ENCODE assay signal across 21 mouse cellular contexts in the genomic region with DNA sequence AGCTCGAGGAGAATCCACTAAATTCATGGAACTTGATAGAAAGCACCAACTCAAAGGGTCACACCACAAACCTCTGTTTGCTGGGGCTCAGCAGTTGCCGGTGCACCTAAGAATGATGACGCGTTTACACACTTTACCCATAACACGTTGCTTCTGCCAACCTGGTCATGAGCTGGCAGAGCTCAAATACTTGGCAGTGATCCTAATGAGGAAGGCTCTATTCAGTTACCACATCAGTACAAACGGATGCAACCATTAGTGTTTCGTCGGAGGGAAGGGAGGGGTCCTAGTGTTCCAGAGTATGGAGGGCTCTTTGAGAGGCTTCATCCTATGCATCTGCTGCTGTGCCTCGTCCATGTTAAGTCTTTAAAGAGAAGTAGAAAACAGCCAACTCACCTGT. TPM values are rescaled to one million over a fixed set of nuclear protein-coding genes. Genes with fewer than 3 reads are reported as not detected.
DNase-seq lines count a peak whose midpoint lies in the region; ATAC-seq and TF ChIP-seq lines count a peak whose summit lies in the region.
"Had no signal": no experiment of that assay in that cellular context is flagged by ENCODE, and none has a peak within 500 bp of the region (broad histone marks: within the 10 kb centered on the region; RNA-seq: fewer than 3 reads in every experiment).

No protein-coding gene starts in this region.

- no peak for TF ChIP-seq CTCF in bone marrow macrophage, adult 2 months (IDR thresholded peaks at IDR 0.05; ENCODE audit: low read depth, low read length)
- TF ChIP-seq CTCF in brain, embryonic 14.5 days (IDR thresholded peaks at IDR 0.05; ENCODE audit: borderline replicate concordance, extremely low read depth, insufficient read depth, insufficient read length), result no peak

- peaks cover 5% of the 10 kb centered on the region; the same call in 1 of the 2 replicates for H3K4me1 ChIP-seq in forebrain, embryonic 14.5 days (ENCODE audit: control insufficient read depth, insufficient read depth, low read length)
- peaks cover 10% of the 10 kb centered on the region for H3K4me1 ChIP-seq in forebrain, embryonic 16.5 days (replicated peaks; ENCODE audit: control insufficient read depth, insufficient read depth, low read length)
- peaks cover 34% of the 10 kb centered on the region for H3K4me1 ChIP-seq in bone marrow macrophage, adult 2 months (ENCODE audit: control insufficient read depth, insufficient read depth, low read length)

- H3K4me3 ChIP-seq in forebrain, embryonic 14.5 days (ENCODE audit: low read depth, low read length), result no peak overlapping the region
- no peak overlapping the region for H3K4me3 ChIP-seq in forebrain, embryonic 16.5 days (replicated peaks; ENCODE audit: low read length)
- no peak overlapping the region for H3K4me3 ChIP-seq in bone marrow macrophage, adult 2 months (ENCODE audit: insufficient read depth, low read length)
- H3K4me3 ChIP-seq: embryonic facial prominence, embryonic 13.5 days; embryonic facial prominence, embryonic 15.5 days; erythroblast, embryonic 14.5 days; forebrain, embryonic 10.5 days; forebrain, embryonic 13.5 days had no signal

- no peak overlapping the region for H3K4me2 ChIP-seq in forebrain, embryonic 14.5 days (ENCODE audit: low read length)
- no peak overlapping the region for H3K4me2 ChIP-seq in forebrain, embryonic 16.5 days (ENCODE audit: low read length)
- H3K4me2 ChIP-seq: embryonic facial prominence, embryonic 13.5 days; embryonic facial prominence, embryonic 15.5 days; forebrain, embryonic 13.5 days had no signal

- WGBS in forebrain, embryonic 14.5 days, result 45% methylated on average over 9 of the region's 9 CpGs
- 37% methylated on average over 9 of the region's 9 CpGs for WGBS in forebrain, embryonic 16.5 days

- DNase-seq in forebrain, embryonic 14.5 days (ENCODE audit: low spot score), result peak; percentile 46
- DNase-seq in brain, embryonic 14.5 days (ENCODE audit: low read depth), result peak; percentile 54
- DNase-seq in frontal cortex, postnatal 36 days (ENCODE audit: low spot score in 2 of 2), result no peak
- DNase-seq in heart, postnatal 4 days, result no peak
- DNase-seq: adrenal gland, adult 2 months; adrenal gland, postnatal 10 days; adrenal gland, postnatal 25 days; cerebellum, adult 11 months; cerebellum, adult 18-20 months; cerebellum, adult 8-10 months; cerebellum, adult 9-11 months; cerebellum, postnatal 14 days; cerebellum, postnatal 36 days; embryo, embryonic 11 days had no signal

- no peaks in the 10 kb centered on the region for H3K27me3 ChIP-seq in forebrain, embryonic 14.5 days (replicated peaks; ENCODE audit: control insufficient read depth, insufficient read depth, low read length)
- no peaks in the 10 kb centered on the region for H3K27me3 ChIP-seq in forebrain, embryonic 16.5 days (replicated peaks; ENCODE audit: control insufficient read depth, insufficient read depth, low read length)
- H3K27me3 ChIP-seq: embryonic facial prominence, embryonic 15.5 days had no signal

- no peaks in the 10 kb centered on the region for H3K36me3 ChIP-seq in forebrain, embryonic 14.5 days (ENCODE audit: control insufficient read depth, insufficient read depth, low read length)
- no peaks in the 10 kb centered on the region for H3K36me3 ChIP-seq in forebrain, embryonic 16.5 days (ENCODE audit: control insufficient read depth, insufficient read depth)
- H3K36me3 ChIP-seq: embryonic facial prominence, embryonic 13.5 days; embryonic facial prominence, embryonic 15.5 days; forebrain, embryonic 10.5 days had no signal

- no peak for ATAC-seq in forebrain, embryonic 14.5 days
- ATAC-seq in forebrain, embryonic 16.5 days, result no peak
- ATAC-seq: forebrain, embryonic 13.5 days had no signal

- no peaks in the 10 kb centered on the region for H3K9me3 ChIP-seq in forebrain, embryonic 14.5 days (replicated peaks; ENCODE audit: control insufficient read depth, low read length)
- H3K9me3 ChIP-seq in forebrain, embryonic 16.5 days (ENCODE audit: control insufficient read depth, low read length), result no peaks in the 10 kb centered on the region
- H3K9me3 ChIP-seq: embryonic facial prominence, embryonic 13.5 days; embryonic facial prominence, embryonic 15.5 days; forebrain, embryonic 10.5 days; forebrain, embryonic 13.5 days had no signal

- H3K9ac ChIP-seq in forebrain, embryonic 14.5 days (ENCODE audit: low read length), result no peak overlapping the region
- no peak overlapping the region for H3K9ac ChIP-seq in forebrain, embryonic 16.5 days (replicated peaks; ENCODE audit: low read depth, low read length)
- H3K9ac ChIP-seq: embryonic facial prominence, embryonic 13.5 days; embryonic facial prominence, embryonic 15.5 days; forebrain, embryonic 13.5 days had no signal

- H3K27ac ChIP-seq in forebrain, embryonic 14.5 days (ENCODE audit: low read depth, low read length), result no peak overlapping the region
- H3K27ac ChIP-seq in forebrain, embryonic 16.5 days (ENCODE audit: low read length), result no peak overlapping the region
- H3K27ac ChIP-seq in bone marrow macrophage, adult 2 months (ENCODE audit: insufficient read depth, low read depth, low read length), result peak overlapping the region; percentile 94; the same call in 1 of the 2 replicates
- H3K27ac ChIP-seq: embryonic facial prominence, embryonic 13.5 days; embryonic facial prominence, embryonic 15.5 days; forebrain, embryonic 10.5 days; forebrain, embryonic 13.5 days had no signal

- TF ChIP-seq POLR2A in bone marrow macrophage, adult 2 months (IDR thresholded peaks at IDR 0.05; ENCODE audit: borderline replicate concordance, low read depth, low read length), result no peak
- no peak for TF ChIP-seq POLR2A in brain, embryonic 14.5 days (IDR thresholded peaks at IDR 0.05; ENCODE audit: borderline replicate concordance, extremely low read depth, insufficient read depth, insufficient read length, poor library complexity, severe bottlenecking)

RNA-seq across cellular contexts. Expression of a gene that starts 3.3 kb away (rescaled TPM):
- 9.2 and 12.3 TPM in 2 replicates for polyA plus RNA-seq in forebrain, embryonic 14.5 days (2014; fragmentation: Nextera tagmentation; extraction: Ambion mirVana)
- 8.2 and 10.1 TPM in 2 replicates for polyA plus RNA-seq in forebrain, embryonic 16.5 days (2015; fragmentation: Nextera tagmentation; extraction: Ambion mirVana)
- polyA plus RNA-seq in bone marrow macrophage, adult 2 months (2012; ENCODE audit: insufficient read depth, insufficient read length, missing spikeins), result 3.3 and 3.9 TPM in 2 replicates
- 7.8 and 10.2 TPM in 2 replicates for polyA plus RNA-seq in brain, embryonic 14.5 days (2012; rRNA removed)
- 1 to 10 TPM; 1.2 to 1.6 TPM for total RNA-seq in heart, postnatal 4 days (2021)
- polyA plus RNA-seq: erythroblast, embryonic 14.5 days had no signal

Comparison
In these comparisons a context has a peak if more than half of its experiments do, and no peak if none do; other contexts are left out.
1. DNase-seq: peak in forebrain, embryonic 14.5 days (single experiment) and brain, embryonic 14.5 days (single experiment); none in frontal cortex, postnatal 36 days (0 of 2) and heart, postnatal 4 days (single experiment).